ENCODE assay signal across 12 mouse cellular contexts in the genomic region with DNA sequence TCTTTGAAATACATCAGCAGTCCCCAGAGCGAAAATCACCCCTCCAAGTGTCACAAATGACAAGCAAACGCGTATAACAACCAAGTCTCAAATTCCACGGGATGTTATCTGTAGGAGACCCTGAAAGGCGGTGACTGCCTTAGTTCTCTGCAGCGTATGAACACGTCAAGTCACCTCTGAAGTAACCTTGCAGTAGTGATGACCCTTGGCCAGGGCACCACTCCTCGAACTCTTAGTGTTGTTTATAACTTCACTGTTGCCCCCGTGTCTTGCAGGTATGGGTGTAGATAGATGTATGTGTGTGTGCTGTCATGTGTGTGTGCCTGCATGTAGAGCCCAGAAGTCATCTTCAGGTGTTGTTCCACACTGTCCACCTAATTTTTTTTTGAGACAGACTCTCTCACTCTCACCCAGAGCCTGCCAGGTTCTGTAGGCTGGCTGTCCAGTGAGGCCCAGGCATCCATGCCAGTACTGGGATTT. TPM values are rescaled to one million over a fixed set of nuclear protein-coding genes. Genes with fewer than 3 reads are reported as not detected.
DNase-seq lines count a peak whose midpoint lies in the region; ATAC-seq and TF ChIP-seq lines count a peak whose summit lies in the region.
"Had no signal": no experiment of that assay in that cellular context is flagged by ENCODE, and none has a peak within 500 bp of the region (broad histone marks: within the 10 kb centered on the region; RNA-seq: fewer than 3 reads in every experiment).

No protein-coding gene starts in this region.

- no peak overlapping the region for H3K4me3 ChIP-seq in forebrain, embryonic 13.5 days
- no peak overlapping the region for H3K4me3 ChIP-seq in forebrain, embryonic 11.5 days (ENCODE audit: low read depth, low read length)
- no peak overlapping the region for H3K4me3 ChIP-seq in neural tube, embryonic 11.5 days (ENCODE audit: low read depth, low read length)
- H3K4me3 ChIP-seq in hindbrain, postnatal 0 days (ENCODE audit: low read length) = no peak overlapping the region
- H3K4me3 ChIP-seq in neural tube, embryonic 14.5 days (ENCODE audit: low read depth, low read length) = no peak overlapping the region
- H3K4me3 ChIP-seq: liver, embryonic 12.5 days; neural tube, embryonic 12.5 days had no signal

- H3K9ac ChIP-seq in forebrain, embryonic 13.5 days = no peak overlapping the region
- no peak overlapping the region for H3K9ac ChIP-seq in forebrain, embryonic 11.5 days (ENCODE audit: low read length)
- H3K9ac ChIP-seq in neural tube, embryonic 11.5 days (ENCODE audit: low read length) = no peak overlapping the region
- no peak overlapping the region for H3K9ac ChIP-seq in hindbrain, postnatal 0 days (replicated peaks; ENCODE audit: low read length)
- no peak overlapping the region for H3K9ac ChIP-seq in neural tube, embryonic 14.5 days (replicated peaks; ENCODE audit: low read depth, low read length)
- H3K9ac ChIP-seq: liver, embryonic 12.5 days; neural tube, embryonic 12.5 days had no signal

- no peaks in the 10 kb centered on the region for H3K27me3 ChIP-seq in forebrain, embryonic 13.5 days
- H3K27me3 ChIP-seq in forebrain, embryonic 11.5 days (ENCODE audit: control insufficient read depth, insufficient read depth, low read length) = no peaks in the 10 kb centered on the region
- no peaks in the 10 kb centered on the region for H3K27me3 ChIP-seq in neural tube, embryonic 11.5 days (ENCODE audit: control insufficient read depth, insufficient read depth, low read length)
- no peaks in the 10 kb centered on the region for H3K27me3 ChIP-seq in hindbrain, postnatal 0 days (ENCODE audit: insufficient read depth, low read length)
- no peaks in the 10 kb centered on the region for H3K27me3 ChIP-seq in neural tube, embryonic 14.5 days (ENCODE audit: control insufficient read depth, insufficient read depth, low read length)
- H3K27me3 ChIP-seq: liver, embryonic 12.5 days; neural tube, embryonic 12.5 days had no signal

- peak; percentile 69 for ATAC-seq in forebrain, embryonic 13.5 days
- no peak for ATAC-seq in forebrain, embryonic 11.5 days (replicated peaks; ENCODE audit: low FRiP score)
- peak; percentile 16; the same call in 1 of the 2 replicates for ATAC-seq in neural tube, embryonic 11.5 days (ENCODE audit: insufficient read depth, low FRiP score, low TSS enrichment)
- peak; percentile 52; the same call in 1 of the 2 replicates for ATAC-seq in hindbrain, postnatal 0 days
- ATAC-seq in neural tube, embryonic 14.5 days (ENCODE audit: low read depth) = peak; percentile 62

- TF ChIP-seq CTCF in hindbrain, postnatal 0 days (IDR thresholded peaks at IDR 0.05; ENCODE audit: low read depth) = no peak

- no peak for DNase-seq in forebrain, embryonic 11.5 days (ENCODE audit: low spot score)
- no peak for DNase-seq in neural tube, embryonic 11.5 days (ENCODE audit: low spot score)
- DNase-seq in neural tube, embryonic 10.5 days (ENCODE audit: extremely low spot score, low spot score) = no peak
- no peak for DNase-seq in hindbrain, postnatal 0 days (ENCODE audit: low spot score)
- DNase-seq in left cerebral cortex, adult 18-20 months (ENCODE audit: low spot score in 2 of 2) = no peak
- DNase-seq in layer of hippocampus, postnatal 14 days (ENCODE audit: low spot score in 2 of 2) = no peak
- DNase-seq: gastrocnemius, postnatal 25 days had no signal

- no peak overlapping the region for H3K27ac ChIP-seq in forebrain, embryonic 13.5 days
- no peak overlapping the region for H3K27ac ChIP-seq in forebrain, embryonic 11.5 days (ENCODE audit: low read depth, low read length)
- H3K27ac ChIP-seq in neural tube, embryonic 11.5 days (ENCODE audit: low read depth, low read length) = no peak overlapping the region
- no peak overlapping the region for H3K27ac ChIP-seq in hindbrain, postnatal 0 days
- no peak overlapping the region for H3K27ac ChIP-seq in neural tube, embryonic 14.5 days (ENCODE audit: low read depth, low read length)
- H3K27ac ChIP-seq: liver, embryonic 12.5 days; neural tube, embryonic 12.5 days had no signal

- 52% methylated on average over 9 of the region's 9 CpGs for WGBS in forebrain, embryonic 13.5 days
- WGBS in forebrain, embryonic 11.5 days = 55% methylated on average over 9 of the region's 9 CpGs
- WGBS in neural tube, embryonic 11.5 days = 54% methylated on average over 9 of the region's 9 CpGs
- WGBS in hindbrain, postnatal 0 days = 46% methylated on average over 9 of the region's 9 CpGs
- WGBS in neural tube, embryonic 14.5 days = 51% methylated on average over 9 of the region's 9 CpGs

- no peak overlapping the region for H3K4me2 ChIP-seq in forebrain, embryonic 13.5 days
- H3K4me2 ChIP-seq in forebrain, embryonic 11.5 days (ENCODE audit: low read depth, low read length, severe bottlenecking) = no peak overlapping the region
- no peak overlapping the region for H3K4me2 ChIP-seq in neural tube, embryonic 11.5 days (ENCODE audit: low read depth)
- no peak overlapping the region for H3K4me2 ChIP-seq in hindbrain, postnatal 0 days (ENCODE audit: low read depth, low read length)
- no peak overlapping the region for H3K4me2 ChIP-seq in neural tube, embryonic 14.5 days (ENCODE audit: low read depth, low read length)
- H3K4me2 ChIP-seq: heart, embryonic 11.5 days; liver, embryonic 12.5 days; neural tube, embryonic 12.5 days had no signal

- no peaks in the 10 kb centered on the region for H3K4me1 ChIP-seq in forebrain, embryonic 13.5 days
- H3K4me1 ChIP-seq in forebrain, embryonic 11.5 days (replicated peaks; ENCODE audit: control insufficient read depth, insufficient read depth, low read length) = no peaks in the 10 kb centered on the region
- H3K4me1 ChIP-seq in neural tube, embryonic 11.5 days (ENCODE audit: control insufficient read depth, insufficient read depth, low read length) = no peaks in the 10 kb centered on the region
- H3K4me1 ChIP-seq in hindbrain, postnatal 0 days (ENCODE audit: insufficient read depth, low read length) = no peaks in the 10 kb centered on the region
- no peaks in the 10 kb centered on the region for H3K4me1 ChIP-seq in neural tube, embryonic 14.5 days (ENCODE audit: control insufficient read depth, insufficient read depth, low read length)
- H3K4me1 ChIP-seq: liver, embryonic 12.5 days; neural tube, embryonic 12.5 days had no signal

- no peaks in the 10 kb centered on the region for H3K9me3 ChIP-seq in forebrain, embryonic 13.5 days (replicated peaks)
- H3K9me3 ChIP-seq in forebrain, embryonic 11.5 days (ENCODE audit: control insufficient read depth, low read length) = no peaks in the 10 kb centered on the region
- H3K9me3 ChIP-seq in neural tube, embryonic 11.5 days (ENCODE audit: control insufficient read depth, low read length) = no peaks in the 10 kb centered on the region
- no peaks in the 10 kb centered on the region for H3K9me3 ChIP-seq in hindbrain, postnatal 0 days (ENCODE audit: low read length)
- H3K9me3 ChIP-seq in neural tube, embryonic 14.5 days (ENCODE audit: control insufficient read depth, low read length) = no peaks in the 10 kb centered on the region
- H3K9me3 ChIP-seq: liver, embryonic 12.5 days; neural tube, embryonic 12.5 days had no signal

- H3K36me3 ChIP-seq in forebrain, embryonic 13.5 days (ENCODE audit: poor library complexity, severe bottlenecking) = no peaks in the 10 kb centered on the region
- H3K36me3 ChIP-seq in forebrain, embryonic 11.5 days (ENCODE audit: control insufficient read depth, insufficient read depth, low read length) = no peaks in the 10 kb centered on the region
- H3K36me3 ChIP-seq in neural tube, embryonic 11.5 days (ENCODE audit: control insufficient read depth, insufficient read depth, low read length) = no peaks in the 10 kb centered on the region
- H3K36me3 ChIP-seq in hindbrain, postnatal 0 days (ENCODE audit: insufficient read depth, low read length) = no peaks in the 10 kb centered on the region
- H3K36me3 ChIP-seq in neural tube, embryonic 14.5 days (ENCODE audit: control insufficient read depth, insufficient read depth, low read length) = no peaks in the 10 kb centered on the region
- H3K36me3 ChIP-seq: liver, embryonic 12.5 days; neural tube, embryonic 12.5 days had no signal

RNA-seq across cellular contexts. Expression of a gene that starts 16.5 kb away (rescaled TPM):
- 96.7 and 103 TPM in 2 replicates for polyA plus RNA-seq in forebrain, embryonic 13.5 days (2015; fragmentation: Nextera tagmentation; extraction: Ambion mirVana)
- 146 and 147 TPM in 2 replicates for polyA plus RNA-seq in forebrain, embryonic 11.5 days (2014; fragmentation: Nextera tagmentation; extraction: Ambion mirVana)
- polyA plus RNA-seq in neural tube, embryonic 11.5 days (2014; fragmentation: Nextera tagmentation; extraction: Ambion mirVana) = 123 and 126 TPM in 2 replicates
- 70.4 and 75.6 TPM in 2 replicates for total RNA-seq in hindbrain, postnatal 0 days (2014; rRNA removed)
- 43.8 and 46.0 TPM in 2 replicates for polyA plus RNA-seq in hindbrain, postnatal 0 days (2015; fragmentation: Nextera tagmentation; extraction: Ambion mirVana)
- polyA plus RNA-seq in neural tube, embryonic 14.5 days (2014; fragmentation: Nextera tagmentation; extraction: Ambion mirVana) = 55.0 and 66.0 TPM in 2 replicates
- total RNA-seq in left cerebral cortex, adult 18-20 months (2021) = 10 to 100 TPM; 20.6 to 21.3 TPM
- 10 to 100 TPM; 29.1 to 34.6 TPM for total RNA-seq in layer of hippocampus, postnatal 14 days (2021)

RNA-seq across cellular contexts. Expression of a gene that starts 54.0 kb away (rescaled TPM):
- 40.7 and 41.9 TPM in 2 replicates for polyA plus RNA-seq in forebrain, embryonic 13.5 days (2015; fragmentation: Nextera tagmentation; extraction: Ambion mirVana)
- 44.7 and 48.9 TPM in 2 replicates for polyA plus RNA-seq in forebrain, embryonic 11.5 days (2014; fragmentation: Nextera tagmentation; extraction: Ambion mirVana)
- polyA plus RNA-seq in neural tube, embryonic 11.5 days (2014; fragmentation: Nextera tagmentation; extraction: Ambion mirVana) = 39.5 and 41.7 TPM in 2 replicates
- 74.6 and 78.4 TPM in 2 replicates for total RNA-seq in hindbrain, postnatal 0 days (2014; rRNA removed)
- 127 and 133 TPM in 2 replicates for polyA plus RNA-seq in hindbrain, postnatal 0 days (2015; fragmentation: Nextera tagmentation; extraction: Ambion mirVana)
- polyA plus RNA-seq in neural tube, embryonic 14.5 days (2014; fragmentation: Nextera tagmentation; extraction: Ambion mirVana) = 75.7 and 90.7 TPM in 2 replicates
- total RNA-seq in left cerebral cortex, adult 18-20 months (2021) = 100 to 1,000 TPM in 1 of 2 experiments, 10 to 100 TPM in 1; 93.1 to 110 TPM
- 10 to 100 TPM; 69.8 to 70.0 TPM for total RNA-seq in layer of hippocampus, postnatal 14 days (2021)
